Mouse (Mus musculus) heart, adult 2 months (tissue): Measurements from ENCODE around the gene R3hdm2. TPM values are rescaled to one million over a fixed set of nuclear protein-coding genes. Genes with fewer than 3 reads are reported as not detected.

Source experiments
- DNase-seq, 2 experiments: peaks; one replicate each; pipeline ENCODE4 v3.0.0; 2021
- H3K27ac ChIP-seq: fragments of 200-600 bp; 2 replicates; pipeline ENCODE4 v1.8.1; 2022
- H3K27me3 ChIP-seq: fragments of 200-500 bp; 2 replicates; pipeline ENCODE4 v1.6.1; 2012; ENCODE audit warnings: mild to moderate bottlenecking, low read length, inconsistent platforms, mixed read lengths; ENCODE audit not compliant: control insufficient read depth, insufficient read depth
- H3K36me3 ChIP-seq: fragments of 200-500 bp; 2 replicates; pipeline ENCODE4 v1.6.1; 2012; ENCODE audit warnings: low read length, inconsistent platforms; ENCODE audit not compliant: control insufficient read depth, insufficient read depth
- H3K4me1 ChIP-seq: fragments of 200-500 bp; 2 replicates; pipeline ENCODE4 v1.6.1; 2011; ENCODE audit warnings: low read length; ENCODE audit not compliant: control insufficient read depth, insufficient read depth
- H3K4me3 ChIP-seq: fragments of 200-600 bp; 2 replicates; pipeline ENCODE4 v1.8.1; 2022
- H3K79me2 ChIP-seq: fragments of 200-500 bp; replicated peaks from 2 replicates; pipeline ENCODE4 v1.6.1; 2012; ENCODE audit warnings: mild to moderate bottlenecking, inconsistent platforms, low read length, moderate library complexity, mixed read lengths; ENCODE audit not compliant: control insufficient read depth, insufficient read depth
- H3K9ac ChIP-seq: fragments of 200-500 bp; 2 replicates; pipeline ENCODE4 v1.6.1; 2012; ENCODE audit warnings: low read depth, mild to moderate bottlenecking, control low read depth, inconsistent platforms, low read length, mixed read lengths
- CTCF ChIP-seq: fragments of 200-600 bp; IDR thresholded peaks from 2 replicates; pipeline ENCODE4 v1.8.1; 2022; ENCODE audit warnings: antibody characterized with exemption, mild to moderate bottlenecking, moderate library complexity
- EP300 ChIP-seq: fragments of 200-500 bp; IDR thresholded peaks from 2 replicates; pipeline ENCODE4 v1.6.1; 2011; ENCODE audit warnings: low read depth, low read length, control low read depth; ENCODE audit not compliant: insufficient read depth
- POLR2A ChIP-seq: fragments of 200-500 bp; IDR thresholded peaks from 2 replicates; pipeline ENCODE4 v1.6.1; 2011; ENCODE audit warnings: mild to moderate bottlenecking, low read depth, low read length, control low read depth; ENCODE audit not compliant: insufficient read depth
- WGBS: fragments of 180-500 bp; shearing (Covaris S2); methylation state at CpG from one replicate; pipeline ENCODE4 v1.1.7; 2018; 5-methylcytosine and 5-hydroxymethylcytosine counted together
- intact Hi-C: fragments of 180-260 bp; cut with DNase I; formaldehyde crosslinking; loops from one replicate; pipeline ENCODE4 v1.15.1; 2025
- polyA plus RNA-seq: library from polyadenylated mRNA; depleted of rRNA; stranded (reverse); fragments of >200 nt; gene quantifications from 2 replicates; pipeline ENCODE4 v1.2.3, GENCODE M21; 2012
- total RNA-seq, 2 experiments: library from RNA; stranded (reverse); gene quantifications; 2 replicates each; pipeline ENCODE4 v1.2.3; 2021

R3hdm2 gene
- total and polyA plus RNA-seq, 3 experiments, result 151 to 171 (median 154) TPM

DNA sequence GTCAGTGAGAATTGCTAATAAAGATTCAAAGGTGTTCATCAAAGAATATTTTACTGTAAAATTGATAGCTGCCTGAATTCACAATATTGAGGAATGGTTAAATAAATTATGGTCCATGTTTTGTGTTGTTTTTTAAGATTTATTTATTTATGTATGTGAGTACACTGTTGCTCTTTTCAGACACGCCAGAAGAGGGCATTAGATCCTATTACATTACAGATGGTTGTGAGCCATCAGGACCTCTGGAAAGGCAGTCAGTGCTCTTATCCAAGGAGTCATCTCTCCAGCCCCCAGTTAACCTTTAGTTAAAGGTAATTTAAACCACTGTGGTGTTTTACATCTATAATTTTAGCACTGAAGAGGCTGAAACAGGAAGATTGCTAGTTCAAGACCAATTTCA, 49.4 kb downstream of the R3hdm2 start:
- no peak for DNase-seq
- Histone ChIP-seq H3K4me3 (no peak overlapping the region), H3K36me3 (peaks cover 15% of the 10 kb centered on the region), H3K27me3 (no peaks in the 10 kb centered on the region), H3K27ac (no peak overlapping the region), H3K4me1 (peaks cover 16% of the 10 kb centered on the region), H3K9ac (no peak overlapping the region), H3K79me2 (0 out of 2 replicates have a peak, but pooled peaks cover 2% of the 10 kb centered on the region)
- intact Hi-C loops, result loop anchor here (5.0 kb wide), 1 partner anchor 47 kb away; the partner anchor contains the start of gene R3hdm2
- TF ChIP-seq EP300, result no peak
- TF ChIP-seq POLR2A, result no peak
- TF ChIP-seq CTCF, result peak; percentile 24; the same call in 1 of the 2 replicates
- WGBS, result 45% methylated on average over 1 of the region's 1 CpGs

DNA sequence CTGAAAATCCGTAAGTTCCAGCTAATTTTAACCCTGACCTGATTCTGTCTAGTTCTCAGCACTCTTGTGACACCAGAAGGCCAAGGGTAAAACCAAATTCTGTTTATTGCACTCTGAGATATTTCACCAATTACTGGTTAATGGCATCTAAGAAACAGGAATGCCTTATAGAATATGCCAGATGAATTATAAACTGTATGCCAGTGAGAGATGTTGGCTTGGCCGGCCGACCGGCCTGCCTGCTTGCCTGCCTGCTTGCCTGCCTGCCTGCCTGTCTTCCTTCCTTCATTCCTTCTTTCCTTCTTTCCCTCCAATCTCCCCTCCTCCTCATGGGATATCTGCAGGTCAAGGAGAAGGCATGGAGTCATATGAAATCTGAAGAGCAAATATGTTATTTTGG, 52.3 kb downstream of the R3hdm2 start:
- TF ChIP-seq POLR2A (no peak), EP300 (no peak)
- H3K4me3 ChIP-seq, result no peak overlapping the region
- WGBS, result 97% methylated on average over 4 of the region's 4 CpGs
- no peak overlapping the region for H3K27ac ChIP-seq
- no peak for DNase-seq
- H3K79me2 ChIP-seq, result 0 out of 2 replicates have a peak, but pooled peaks cover 2% of the 10 kb centered on the region
- intact Hi-C loops, result no loop called here
- no peaks in the 10 kb centered on the region for H3K27me3 ChIP-seq
- H3K36me3 ChIP-seq, result peaks cover 2% of the 10 kb centered on the region
- H3K4me1 ChIP-seq, result peaks cover 2% of the 10 kb centered on the region
- no peak overlapping the region for H3K9ac ChIP-seq

DNA sequence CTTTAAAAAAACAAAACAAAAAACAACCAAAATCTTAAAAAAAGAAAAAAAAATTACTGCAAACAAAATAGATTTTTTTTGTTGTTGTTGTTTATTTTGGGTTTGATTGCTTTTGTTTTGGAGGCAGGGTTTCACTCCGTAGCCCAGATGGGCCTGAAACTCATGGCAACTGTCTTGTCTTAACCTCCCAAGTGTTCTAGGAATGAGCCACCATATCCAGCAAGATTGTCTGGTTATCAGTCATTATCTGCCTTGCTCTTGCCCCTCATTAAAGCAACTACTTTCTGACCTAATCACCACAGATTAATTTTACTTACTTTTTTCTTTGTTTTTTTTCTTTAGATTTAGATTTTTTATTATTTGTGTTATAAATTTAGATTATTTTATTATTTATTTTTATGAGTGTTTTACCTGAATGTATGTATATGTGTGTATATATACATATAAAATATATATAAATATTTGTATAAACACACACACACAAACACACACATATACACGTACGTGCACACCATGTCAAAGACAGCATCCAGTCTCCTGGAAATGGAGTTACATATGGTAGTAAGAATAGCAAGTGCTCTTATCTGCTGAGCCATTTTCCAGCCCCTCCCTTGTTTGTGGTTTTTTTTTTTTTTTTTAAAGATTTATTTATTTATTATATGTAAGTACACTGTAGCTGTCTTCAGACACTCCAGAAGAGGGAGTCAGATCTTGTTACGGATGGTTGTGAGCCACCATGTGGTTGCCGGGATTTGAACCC, 57.4 kb downstream of the R3hdm2 start:
- Histone ChIP-seq H3K27me3 (no peaks in the 10 kb centered on the region), H3K36me3 (0 out of 2 replicates have a peak, but pooled peaks cover 4% of the 10 kb centered on the region), H3K9ac (no peak overlapping the region), H3K4me1 (peaks cover 2% of the 10 kb centered on the region; the same call in 1 of the 2 replicates), H3K4me3 (no peak overlapping the region), H3K27ac (no peak overlapping the region), H3K79me2 (peaks cover 2% of the 10 kb centered on the region; the same call in 1 of the 2 replicates)
- intact Hi-C loops, result no loop called here
- DNase-seq, result no peak
- TF ChIP-seq CTCF, result no peak
- TF ChIP-seq POLR2A, result no peak
- TF ChIP-seq EP300, result no peak
- 92% methylated on average over 5 of the region's 5 CpGs for WGBS

DNA sequence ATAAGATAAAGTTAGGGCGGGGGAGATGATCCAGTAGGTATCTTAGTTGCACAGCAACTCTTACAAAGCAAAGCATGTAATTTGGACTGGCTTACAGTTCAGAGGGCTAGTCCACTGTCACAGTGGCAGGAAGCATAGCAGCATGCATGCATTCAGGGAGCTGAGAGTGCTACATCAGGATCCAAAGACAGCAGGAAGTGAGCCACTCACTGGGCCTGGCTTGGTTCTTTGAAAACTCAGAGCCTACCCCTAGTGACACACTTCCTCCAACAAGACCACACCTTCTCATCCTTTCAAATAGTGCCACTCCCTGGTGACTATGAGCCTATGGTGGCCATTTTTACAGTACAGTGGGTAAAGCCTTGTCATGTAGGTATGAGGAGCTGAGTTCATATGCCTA, 73.6 kb downstream of the R3hdm2 start:
- no peaks in the 10 kb centered on the region for H3K27me3 ChIP-seq
- H3K27ac ChIP-seq, result no peak overlapping the region
- H3K9ac ChIP-seq, result no peak overlapping the region
- no peak overlapping the region for H3K4me3 ChIP-seq
- TF ChIP-seq EP300 (no peak), CTCF (no peak), POLR2A (no peak)
- no peak for DNase-seq
- peaks cover 3% of the 10 kb centered on the region for H3K36me3 ChIP-seq
- WGBS, result 100% methylated on average over 1 of the region's 1 CpGs
- no peaks in the 10 kb centered on the region for H3K4me1 ChIP-seq
- intact Hi-C loops, result no loop called here
- no peaks in the 10 kb centered on the region for H3K79me2 ChIP-seq

DNA sequence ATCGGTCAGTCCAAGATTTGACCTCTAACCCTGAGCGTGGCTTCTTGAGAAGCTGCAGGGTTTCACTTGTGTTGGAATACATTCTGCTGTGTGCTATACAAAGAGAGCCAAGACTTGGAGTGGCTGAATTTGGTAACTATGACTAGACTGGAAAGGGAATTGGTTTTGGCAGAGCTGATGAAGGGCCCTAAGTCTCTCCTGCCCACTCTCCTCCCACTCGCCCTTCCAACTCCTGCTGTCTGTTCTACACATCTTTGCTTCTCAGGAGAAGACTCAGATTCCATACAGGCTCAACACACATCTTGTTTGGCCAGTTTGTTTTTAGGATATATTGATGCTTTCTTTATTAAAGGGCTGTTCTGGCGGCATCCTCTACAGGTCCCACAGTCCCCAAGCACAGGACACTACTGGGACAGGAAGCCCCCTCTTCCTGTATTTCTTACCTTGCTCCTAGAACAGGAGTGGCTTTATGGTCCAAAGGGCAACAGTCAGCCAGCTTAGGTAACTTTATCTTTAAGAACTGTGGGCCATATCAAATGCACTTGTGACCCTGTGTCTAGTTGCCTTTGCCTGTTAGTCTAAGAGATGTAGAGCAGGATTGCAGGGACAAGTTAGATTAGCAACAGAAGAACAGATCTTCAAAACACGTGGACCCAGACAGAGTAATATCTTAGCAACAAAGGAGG, 82.4 kb downstream of the R3hdm2 start:
- peaks cover 7% of the 10 kb centered on the region for H3K36me3 ChIP-seq
- H3K4me1 ChIP-seq, result no peaks in the 10 kb centered on the region
- H3K79me2 ChIP-seq, result no peaks in the 10 kb centered on the region
- intact Hi-C loops, result no loop called here
- no peaks in the 10 kb centered on the region for H3K27me3 ChIP-seq
- no peak for DNase-seq
- TF ChIP-seq EP300 (no peak), POLR2A (no peak), CTCF (no peak)
- no peak overlapping the region for H3K9ac ChIP-seq
- no peak overlapping the region for H3K27ac ChIP-seq
- H3K4me3 ChIP-seq, result no peak overlapping the region
- 77% methylated on average over 5 of the region's 5 CpGs for WGBS

DNA sequence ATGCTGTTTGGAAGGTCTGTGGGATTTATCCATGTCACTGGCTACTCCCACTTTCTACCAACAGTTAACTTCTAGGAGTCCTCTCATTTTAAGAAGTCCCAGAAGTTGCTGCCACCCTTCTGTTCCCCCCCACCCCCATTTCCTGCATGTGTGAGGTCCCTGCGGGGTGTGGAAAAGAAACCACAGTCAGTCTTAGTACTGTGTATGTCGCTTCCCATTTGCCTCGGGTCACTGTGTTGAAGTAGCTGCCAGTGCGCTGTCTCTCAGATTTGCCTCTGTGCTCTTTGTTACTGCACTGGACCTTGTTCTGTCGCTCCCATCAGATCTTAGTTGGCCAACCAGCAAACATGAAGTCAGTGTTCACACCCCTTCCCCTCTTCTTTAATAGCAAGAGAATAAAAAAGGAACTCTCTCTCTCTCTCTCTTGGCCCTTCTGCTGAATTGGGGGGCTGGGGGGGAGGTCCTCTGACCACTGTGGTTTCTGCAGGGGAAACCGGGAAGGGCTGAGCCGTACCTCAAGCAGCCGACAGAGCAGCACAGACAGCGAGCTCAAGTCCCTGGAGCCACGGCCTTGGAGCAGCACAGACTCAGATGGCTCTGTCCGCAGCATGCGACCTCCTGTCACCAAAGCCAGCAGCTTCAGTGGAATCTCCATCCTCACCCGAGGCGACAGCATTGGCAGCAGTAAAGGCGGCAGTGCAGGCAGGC, 91.3 kb downstream of the R3hdm2 start:
- Histone ChIP-seq H3K79me2 (no peaks in the 10 kb centered on the region), H3K36me3 (no peaks in the 10 kb centered on the region; the same call in 1 of the 2 replicates), H3K4me3 (no peak overlapping the region), H3K27ac (no peak overlapping the region), H3K9ac (no peak overlapping the region), H3K27me3 (no peaks in the 10 kb centered on the region), H3K4me1 (no peaks in the 10 kb centered on the region)
- intact Hi-C loops, result no loop called here
- 44% methylated on average over 15 of the region's 15 CpGs for WGBS
- no peak for DNase-seq
- TF ChIP-seq POLR2A, result no peak
- no peak for TF ChIP-seq CTCF
- TF ChIP-seq EP300, result no peak
